Mouse (Mus musculus) kidney, adult 2 months (tissue): ENCODE measurements around the gene Ifi35. TPM values are rescaled to one million over a fixed set of nuclear protein-coding genes. Genes with fewer than 3 reads are reported as not detected.
"Not testable (repeated sequence)": the region's sequence is repeated elsewhere in the genome, so short reads cannot be mapped to it uniquely, and the experiment has no call there.

Experiments
- DNase-seq: peaks from one replicate; pipeline ENCODE4 v3.0.0; 2021
- H3K27ac ChIP-seq: fragments of 200-500 bp; 2 replicates; pipeline ENCODE4 v1.5.1; 2012; ENCODE audit warnings: low read depth, low read length, control low read depth, inconsistent platforms; ENCODE audit not compliant: insufficient read depth
- H3K27me3 ChIP-seq: fragments of 200-500 bp; replicated peaks from 2 replicates; pipeline ENCODE4 v1.6.1; 2012; ENCODE audit warnings: mild to moderate bottlenecking, moderate library complexity, low read length, inconsistent platforms; ENCODE audit not compliant: control insufficient read depth, insufficient read depth
- H3K36me3 ChIP-seq: fragments of 200-500 bp; 2 replicates; pipeline ENCODE4 v1.6.1; 2012; ENCODE audit warnings: mild to moderate bottlenecking, moderate library complexity, low read length, inconsistent platforms; ENCODE audit not compliant: control insufficient read depth, insufficient read depth
- H3K4me1 ChIP-seq: fragments of 200-500 bp; 2 replicates; pipeline ENCODE4 v1.6.1; 2011; ENCODE audit warnings: low read length; ENCODE audit not compliant: control insufficient read depth, insufficient read depth
- H3K4me3 ChIP-seq: fragments of 200-500 bp; 2 replicates; pipeline ENCODE4 v1.5.1; 2011; ENCODE audit warnings: mild to moderate bottlenecking, low read depth, low read length, control low read depth; ENCODE audit not compliant: insufficient read depth
- CTCF ChIP-seq: fragments of 200-500 bp; conservative IDR thresholded peaks from 2 replicates; pipeline ENCODE4 v1.5.1; 2011; ENCODE audit warnings: low read depth, mild to moderate bottlenecking, control low read depth, low read length, moderate library complexity, mixed read lengths; ENCODE audit not compliant: insufficient read depth, insufficient read length
- POLR2A ChIP-seq: fragments of 200-500 bp; IDR thresholded peaks from one replicate; pipeline ENCODE4 v1.6.1; 2011; ENCODE audit warnings: low read depth, low read length, control low read depth
- WGBS: fragments of 180-500 bp; shearing (Covaris S2); methylation state at CpG from one replicate; pipeline ENCODE4 v1.1.7; 2018; 5-methylcytosine and 5-hydroxymethylcytosine counted together
- polyA plus RNA-seq: library from polyadenylated mRNA; depleted of rRNA; stranded (reverse); fragments of >200 nt; gene quantifications from 2 replicates; pipeline ENCODE4 v1.2.3, GENCODE M21; 2012

Ifi35 gene
- polyA plus RNA-seq, 1 experiment = 29.6 TPM

- WGBS = under 1% methylated on average over 42 of the region's 42 CpGs
- Histone ChIP-seq H3K27me3 (no peaks in the 10 kb centered on the region), H3K4me3 (peak within 1 kb of the TSS; percentile 81), H3K36me3 (peaks cover 3% of the 10 kb centered on the region), H3K27ac (peak within 1 kb of the TSS; percentile 55), H3K4me1 (no peaks in the 10 kb centered on the region; the same call in 1 of the 2 replicates)
- peak; percentile 99 for DNase-seq
- TF ChIP-seq POLR2A = peak; percentile 74
- peak; percentile 80 for TF ChIP-seq CTCF
These were observed 6.0 kb upstream of the Ifi35 start, which contains the start of gene Rpl27 for GRCm38 (mm10) chr11:101442127-101442693. TSS of gene Rpl27 (plus strand) at chr11:101442298.

DNA sequence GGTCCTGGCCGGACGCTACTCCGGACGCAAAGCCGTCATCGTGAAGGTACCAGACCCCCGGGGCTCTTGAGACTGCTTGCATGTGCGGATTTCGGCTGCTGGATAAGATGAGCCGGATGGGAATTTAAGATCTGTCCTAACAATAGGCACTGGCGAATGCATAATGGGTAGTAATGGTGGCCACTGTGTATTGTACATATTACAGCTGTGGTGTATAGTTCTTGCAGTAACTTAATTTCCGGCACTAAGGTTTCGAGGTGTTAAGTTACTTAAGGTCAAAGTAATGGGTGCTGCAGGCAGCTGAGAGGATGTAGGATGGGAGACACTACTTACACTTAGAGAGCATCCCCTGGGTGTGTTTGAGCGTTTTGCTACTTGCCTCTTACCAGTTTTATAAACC, 5.4 kb upstream of the Ifi35 start:
- peak overlapping the region; percentile 55; the same call in 1 of the 2 replicates for H3K27ac ChIP-seq
- no peaks in the 10 kb centered on the region for H3K27me3 ChIP-seq
- peak overlapping the region; percentile 81 for H3K4me3 ChIP-seq
- under 1% methylated on average over 14 of the region's 14 CpGs for WGBS
- no peak for DNase-seq
- no peaks in the 10 kb centered on the region; the same call in 1 of the 2 replicates for H3K4me1 ChIP-seq
- TF ChIP-seq POLR2A = no peak
- no peak for TF ChIP-seq CTCF
- H3K36me3 ChIP-seq = peaks cover 3% of the 10 kb centered on the region

- H3K36me3 ChIP-seq = peaks cover 3% of the 10 kb centered on the region
- H3K4me3 ChIP-seq = no peak overlapping the region
- TF ChIP-seq POLR2A (no peak), CTCF (no peak)
- H3K27ac ChIP-seq = no peak overlapping the region
- no peak for DNase-seq
- WGBS = 62% methylated on average over 1 of the region's 1 CpGs
- H3K27me3 ChIP-seq = no peaks in the 10 kb centered on the region
- H3K4me1 ChIP-seq = no peaks in the 10 kb centered on the region; the same call in 1 of the 2 replicates
These were observed 1.9 kb upstream of the Ifi35 start for GRCm38 (mm10) chr11:101446319-101446718.

- not testable (repeated sequence) for DNase-seq, H3K4me1 ChIP-seq, H3K36me3 ChIP-seq, H3K27ac ChIP-seq, H3K27me3 ChIP-seq, H3K4me3 ChIP-seq
- WGBS = 88% methylated on average over 8 of the region's 8 CpGs
These were observed 1.3 kb upstream of the Ifi35 start for GRCm38 (mm10) chr11:101446860-101447259.

DNA sequence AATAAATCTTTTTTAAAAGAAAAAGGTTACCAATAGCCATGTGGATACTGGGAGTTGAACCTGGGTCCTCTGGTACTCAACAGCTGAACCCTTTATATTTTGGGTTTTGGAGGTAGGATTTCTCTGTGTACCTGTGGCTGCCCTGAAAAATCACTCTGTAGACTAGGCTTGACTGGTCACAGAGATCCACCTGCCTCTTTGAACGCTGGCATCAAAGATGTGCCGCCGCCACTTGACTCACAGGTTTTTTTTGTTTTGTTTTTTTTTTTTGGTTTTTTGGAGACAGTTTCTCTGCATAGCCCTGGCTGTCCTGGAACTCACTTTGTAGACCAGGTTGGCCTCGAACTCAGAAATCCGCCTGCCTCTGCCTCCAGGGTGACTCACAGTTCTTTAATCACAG, 421 bp upstream of the Ifi35 start:
- TF ChIP-seq CTCF = no peak
- TF ChIP-seq POLR2A = no peak
- Histone ChIP-seq H3K27me3 (no peaks in the 10 kb centered on the region), H3K27ac (no peak overlapping the region), H3K4me1 (no peaks in the 10 kb centered on the region; the same call in 1 of the 2 replicates), H3K36me3 (peaks cover 3% of the 10 kb centered on the region), H3K4me3 (no peak overlapping the region)
- 64% methylated on average over 5 of the region's 5 CpGs for WGBS
- DNase-seq = no peak

DNA sequence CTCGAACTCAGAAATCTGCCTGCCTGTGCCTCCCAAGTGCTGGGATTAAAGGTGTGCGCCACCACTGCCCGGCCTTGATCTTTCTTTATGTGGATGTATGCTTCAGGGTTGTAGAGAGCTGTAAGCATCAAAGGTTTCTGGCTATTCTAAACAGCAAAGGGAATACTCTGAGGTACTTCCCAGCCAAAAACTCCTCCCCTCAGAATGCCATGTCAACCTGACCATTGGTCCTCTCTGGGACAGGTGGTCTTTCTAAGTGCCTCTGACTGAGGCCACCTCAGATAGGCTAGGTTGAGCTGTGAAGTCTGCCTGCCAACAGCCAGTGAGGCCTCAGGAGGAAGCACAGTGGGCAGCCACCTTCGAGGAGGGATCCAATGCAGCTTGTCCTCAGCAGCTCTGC, 692 bp downstream of the Ifi35 start:
- H3K27me3 ChIP-seq = no peaks in the 10 kb centered on the region
- 62% methylated on average over 4 of the region's 4 CpGs for WGBS
- peaks cover 2% of the 10 kb centered on the region; the same call in 1 of the 2 replicates for H3K36me3 ChIP-seq
- H3K4me3 ChIP-seq = peak overlapping the region; percentile 84
- H3K27ac ChIP-seq = peak overlapping the region; percentile 81
- TF ChIP-seq POLR2A (no peak), CTCF (no peak)
- no peaks in the 10 kb centered on the region; the same call in 1 of the 2 replicates for H3K4me1 ChIP-seq
- DNase-seq = no peak

- not testable (repeated sequence) for DNase-seq, H3K36me3 ChIP-seq, H3K4me3 ChIP-seq, H3K4me1 ChIP-seq, H3K27me3 ChIP-seq, H3K27ac ChIP-seq
- WGBS = 84% methylated on average over 4 of the region's 4 CpGs
These were observed 1.4 kb downstream of the Ifi35 start for GRCm38 (mm10) chr11:101449596-101449995.

DNA sequence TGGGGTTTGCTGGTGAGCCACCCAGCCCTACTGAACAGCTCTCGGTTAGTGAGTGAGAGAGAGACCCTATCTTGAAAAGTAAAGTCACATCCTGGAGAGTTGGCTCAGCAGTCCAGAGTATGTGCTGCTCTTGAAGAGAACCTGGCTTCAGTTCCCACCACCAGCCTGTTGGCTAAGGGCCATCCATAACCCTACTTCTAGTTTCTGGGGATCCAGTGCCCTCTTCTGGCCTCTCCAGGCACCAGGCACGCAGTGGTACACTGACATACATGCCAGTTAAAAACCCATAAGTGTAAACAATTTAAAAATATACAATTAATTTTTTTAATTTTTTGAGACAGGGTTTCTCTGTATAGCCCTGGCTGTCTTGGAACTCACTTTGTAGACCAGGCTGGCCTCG, 2.2 kb downstream of the Ifi35 start:
- H3K27me3 ChIP-seq = no peaks in the 10 kb centered on the region
- DNase-seq = peak; percentile 38
- no peaks in the 10 kb centered on the region for H3K36me3 ChIP-seq
- H3K27ac ChIP-seq = no peak overlapping the region
- TF ChIP-seq POLR2A (no peak), CTCF (peak; percentile 41)
- H3K4me1 ChIP-seq = peaks cover 4% of the 10 kb centered on the region; the same call in 1 of the 2 replicates
- no peak overlapping the region for H3K4me3 ChIP-seq
- WGBS = 91% methylated on average over 3 of the region's 3 CpGs
